Mouse (Mus musculus) hindbrain, embryonic 16.5 days (tissue): ENCODE results near the gene Msantd4. TPM values are rescaled to one million over a fixed set of nuclear protein-coding genes. Genes with fewer than 3 reads are reported as not detected.
"Not testable (repeated sequence)": the region's sequence is repeated elsewhere in the genome, so short reads cannot be mapped to it uniquely, and the experiment has no call there.

Source experiments
- ATAC-seq: fragments of 200-750 bp; cut with Nextera tagmentation; 2 replicates; pipeline ENCODE4 v1.8.0; 2017; ENCODE audit warnings: moderate TSS enrichment, moderate library complexity
- H3K27ac ChIP-seq: fragments of 300-500 bp; sonication (generic); 2 replicates; pipeline ENCODE4 v1.5.1; 2014; ENCODE audit warnings: low read depth, mild to moderate bottlenecking, control low read depth, low read length, moderate library complexity
- H3K27me3 ChIP-seq: fragments of 300-500 bp; sonication (generic); replicated peaks from 2 replicates; pipeline ENCODE4 v1.6.1; 2014; ENCODE audit warnings: low read length; ENCODE audit not compliant: control insufficient read depth, insufficient read depth
- H3K36me3 ChIP-seq: fragments of 300-500 bp; sonication (generic); 2 replicates; pipeline ENCODE4 v1.6.1; 2014; ENCODE audit warnings: mild to moderate bottlenecking, low read length, moderate library complexity, mixed read lengths; ENCODE audit not compliant: control insufficient read depth, insufficient read depth
- H3K4me1 ChIP-seq: fragments of 300-500 bp; sonication (generic); 2 replicates; pipeline ENCODE4 v1.6.1; 2014; ENCODE audit warnings: low read depth, low read length; ENCODE audit not compliant: control insufficient read depth, insufficient read depth
- H3K4me2 ChIP-seq: fragments of 300-500 bp; sonication (generic); 2 replicates; pipeline ENCODE4 v1.6.1; 2014; ENCODE audit warnings: mild to moderate bottlenecking, low read length, control low read depth, moderate library complexity
- H3K4me3 ChIP-seq: fragments of 300-500 bp; sonication (generic); 2 replicates; pipeline ENCODE4 v1.5.1; 2014; ENCODE audit warnings: mild to moderate bottlenecking, low read length, control low read depth, moderate library complexity
- H3K9ac ChIP-seq: fragments of 300-500 bp; sonication (generic); 2 replicates; pipeline ENCODE4 v1.6.1; 2014; ENCODE audit warnings: low read depth, mild to moderate bottlenecking, control low read depth, low read length, moderate library complexity
- H3K9me3 ChIP-seq: fragments of 300-500 bp; sonication (generic); 2 replicates; pipeline ENCODE4 v1.6.1; 2014; ENCODE audit warnings: mild to moderate bottlenecking, low read length, moderate library complexity; ENCODE audit not compliant: control insufficient read depth
- WGBS: fragments of 180-500 bp; shearing (Covaris S2); extraction: QIAGEN DNeasy Blood & Tissue Kit; methylation state at CpG from one replicate; pipeline ENCODE4 v1.1.7; 2014; 5-methylcytosine and 5-hydroxymethylcytosine counted together
- microRNA-seq: library from miRNA; unstranded; fragments of <30 nt; microRNA quantifications from one replicate; pipeline ENCODE4, GENCODE M21; 2017
- polyA plus RNA-seq: library from polyadenylated mRNA; unstranded; fragments of >200 nt; fragmentation: Nextera tagmentation; extraction: Ambion mirVana; gene quantifications from 2 replicates; pipeline ENCODE4 v1.2.1, GENCODE M21; 2015

Gene Msantd4
- 45.4 and 48.4 TPM in 2 replicates for polyA plus RNA-seq

DNA sequence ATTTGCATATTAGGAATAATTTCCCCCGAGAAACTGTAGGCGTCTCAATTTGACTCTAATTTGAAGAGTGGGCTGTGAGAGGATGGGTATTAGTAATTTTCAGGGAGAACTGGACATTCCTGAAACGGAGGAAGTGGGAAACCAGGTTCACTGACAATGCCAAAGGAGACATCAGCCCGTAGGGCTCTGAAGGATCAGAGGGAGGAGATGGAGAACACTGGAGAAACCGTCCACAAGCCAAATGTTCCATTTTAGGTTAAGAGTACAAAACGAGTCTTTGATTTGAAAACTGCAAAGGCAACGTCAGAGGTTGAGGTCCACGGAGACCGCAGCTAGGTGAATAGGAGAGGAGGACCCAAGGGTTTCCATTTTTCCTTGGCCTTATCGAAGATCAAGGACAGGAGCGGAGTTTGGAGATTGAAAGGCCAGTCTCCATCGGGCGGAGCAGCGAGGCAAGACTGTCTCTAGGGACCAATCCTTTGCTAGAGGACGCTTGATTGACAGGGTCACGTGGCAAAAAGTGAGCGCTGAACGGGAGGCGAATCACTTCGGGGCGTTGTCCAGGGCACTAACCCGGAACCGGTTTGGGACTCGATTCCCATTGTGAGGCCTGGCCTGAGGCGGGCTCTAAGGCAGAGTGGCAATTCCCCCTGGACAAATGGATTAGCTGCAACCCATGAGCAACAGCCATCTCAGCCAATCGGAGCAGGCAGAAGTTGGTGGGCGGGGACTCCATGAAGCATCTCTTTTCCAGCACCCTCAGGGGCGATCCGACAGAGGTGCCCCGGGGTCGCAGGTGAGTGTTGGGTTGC, at the start of gene Msantd4:
Gene Msantd4 (plus strand): TSS at position 735 of the 812 bp plus-strand sequence.
- Histone ChIP-seq H3K4me3 (peak within 1 kb of the TSS; percentile 48), H3K36me3 (no peaks in the 10 kb centered on the region), H3K27me3 (no peaks in the 10 kb centered on the region), H3K4me1 (peaks cover 4% of the 10 kb centered on the region; the same call in 1 of the 2 replicates), H3K27ac (peak within 1 kb of the TSS; percentile 79), H3K9ac (peak within 1 kb of the TSS; percentile 68), H3K9me3 (no peaks in the 10 kb centered on the region), H3K4me2 (peak within 1 kb of the TSS; percentile 59)
- ATAC-seq, result peak; percentile 100
- under 1% methylated on average over 31 of the region's 31 CpGs for WGBS

DNA sequence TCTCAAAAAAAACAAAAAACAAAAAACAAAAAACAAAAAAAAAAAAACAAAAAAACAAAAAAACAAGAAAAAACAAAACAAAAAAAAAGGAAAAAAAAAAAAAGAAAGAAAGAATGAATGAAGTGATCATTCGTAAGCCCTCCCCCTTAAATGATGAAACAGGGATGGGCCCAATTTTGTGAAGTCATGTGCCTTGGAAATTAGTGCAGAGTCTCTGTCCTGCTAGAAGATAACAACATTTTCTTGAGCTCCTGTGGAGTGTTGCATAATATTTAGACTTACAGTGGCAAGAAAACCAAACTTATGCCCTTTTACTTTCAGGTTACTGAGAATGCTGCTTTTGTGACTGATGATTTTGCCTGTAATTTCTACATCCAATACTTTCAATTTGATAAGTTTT, 23.2 kb upstream of the Msantd4 start:
- no peaks in the 10 kb centered on the region for H3K4me1 ChIP-seq
- WGBS, result 94% methylated on average over 1 of the region's 1 CpGs
- no peak overlapping the region for H3K9ac ChIP-seq
- ATAC-seq, result no peak
- H3K4me2 ChIP-seq, result no peak overlapping the region
- H3K4me3 ChIP-seq, result no peak overlapping the region
- H3K27ac ChIP-seq, result no peak overlapping the region
- H3K9me3 ChIP-seq, result no peaks in the 10 kb centered on the region
- no peaks in the 10 kb centered on the region for H3K36me3 ChIP-seq
- no peaks in the 10 kb centered on the region for H3K27me3 ChIP-seq

DNA sequence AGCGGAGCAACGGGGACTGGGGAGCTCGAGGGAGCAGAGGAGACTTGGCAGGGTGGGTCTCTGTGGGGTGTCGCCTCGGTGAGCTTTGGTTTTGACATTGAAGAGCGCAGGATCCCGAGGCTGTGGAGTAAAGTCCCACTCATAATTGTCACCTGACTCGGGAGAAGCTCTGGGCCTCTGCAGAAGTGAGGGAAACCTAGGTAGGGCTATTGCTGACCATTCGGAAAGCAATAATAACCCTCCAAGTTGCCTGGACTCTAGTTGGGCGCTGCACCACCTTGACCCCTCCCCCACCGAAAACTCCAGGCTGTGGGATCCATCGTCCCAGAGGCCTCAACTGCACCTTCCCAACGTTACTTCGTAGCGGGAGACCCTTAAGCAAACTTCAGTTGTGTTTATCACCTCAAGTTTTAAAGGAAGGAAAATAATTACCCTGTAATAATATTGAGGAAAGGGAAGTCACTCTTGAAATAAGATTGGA, 318 bp downstream of the Msantd4 start:
- Histone ChIP-seq H3K4me3 (peak overlapping the region; percentile 48), H3K9me3 (no peaks in the 10 kb centered on the region), H3K27ac (no peak overlapping the region), H3K9ac (peak overlapping the region; percentile 63), H3K27me3 (no peaks in the 10 kb centered on the region), H3K4me2 (peak overlapping the region; percentile 59), H3K36me3 (no peaks in the 10 kb centered on the region), H3K4me1 (peaks cover 4% of the 10 kb centered on the region; the same call in 1 of the 2 replicates)
- WGBS, result 0% methylated on average over 15 of the region's 15 CpGs
- ATAC-seq, result peak; percentile 82

DNA sequence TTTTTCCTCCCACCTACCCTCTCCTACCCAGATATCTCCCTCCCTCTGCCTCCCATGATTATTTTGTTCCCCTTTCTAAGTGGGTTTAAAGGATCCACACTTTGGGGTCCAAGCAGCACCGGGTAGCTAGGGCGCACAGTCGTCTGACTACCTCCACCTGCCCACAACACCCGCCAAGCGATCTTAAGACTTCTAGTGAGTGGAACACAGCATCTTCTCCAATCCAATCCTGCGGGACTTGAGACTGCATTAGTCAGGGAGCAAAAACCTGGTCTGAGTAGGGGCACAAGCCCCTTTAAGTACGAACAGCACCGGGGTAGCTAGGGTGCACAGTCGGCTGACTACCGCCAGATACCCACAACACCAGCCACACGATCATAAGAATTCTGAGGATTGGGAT, 24.4 kb downstream of the Msantd4 start:
- 95% methylated on average over 11 of the region's 11 CpGs for WGBS
- H3K4me3 ChIP-seq, H3K27me3 ChIP-seq, H3K27ac ChIP-seq, H3K36me3 ChIP-seq, H3K9ac ChIP-seq, H3K4me2 ChIP-seq, H3K4me1 ChIP-seq, ATAC-seq: not testable (repeated sequence)
- H3K9me3 ChIP-seq, result peaks cover 11% of the 10 kb centered on the region

Small RNA genes lying within 50 kb of the gene (microRNA-seq; reads per million reads assigned to microRNA genes)
- gene Gm23992, result not detected

Other genes starting within 250 kb of the Msantd4 start
- gene Aasdhppt, start 67.1 kb upstream of the Msantd4 start, polyA plus RNA-seq, result 33.5 and 33.6 TPM in 2 replicates
- gene Kbtbd3, start 66.7 kb upstream of the Msantd4 start, polyA plus RNA-seq, result 12.2 and 12.9 TPM in 2 replicates